Mouse (Mus musculus) olfactory bulb, adult 2 months (tissue): ENCODE measurements around the gene Meiob.

Experiments
- CTCF ChIP-seq: fragments of 200-500 bp; IDR thresholded peaks from 2 replicates; pipeline ENCODE4 v1.5.1; 2012; ENCODE audit warnings: low read depth, mild to moderate bottlenecking, low read length, moderate library complexity; ENCODE audit not compliant: insufficient read depth
- POLR2A ChIP-seq: fragments of 200-500 bp; IDR thresholded peaks from 2 replicates; pipeline ENCODE4 v1.6.1; 2012; ENCODE audit warnings: mild to moderate bottlenecking, low read depth, low read length, moderate library complexity; ENCODE audit not compliant: insufficient read depth

GRCm38 (mm10) chr17:24803952-24804951, at the start of gene Meiob:
- TF ChIP-seq CTCF, result no peak
- no peak for TF ChIP-seq POLR2A
